Mouse (Mus musculus) forelimb bud, embryonic 11.5 days (tissue): ENCODE measurements at regions not wholly inside any gene's neighbourhood (a gene's known extent, or its start where the extent isn't known, plus 50 kb on each side); places are given as distances from the start of the nearest gene placed in this dataset.
A peak's percentile ranks its signal among the peaks of the same experiment; 100 is the strongest.

ENCODE experiments used
- DNase-seq: peaks from one replicate; pipeline ENCODE4 v3.0.0-alpha.2; 2012; ENCODE audit warnings: low read depth, low spot score

DNA sequence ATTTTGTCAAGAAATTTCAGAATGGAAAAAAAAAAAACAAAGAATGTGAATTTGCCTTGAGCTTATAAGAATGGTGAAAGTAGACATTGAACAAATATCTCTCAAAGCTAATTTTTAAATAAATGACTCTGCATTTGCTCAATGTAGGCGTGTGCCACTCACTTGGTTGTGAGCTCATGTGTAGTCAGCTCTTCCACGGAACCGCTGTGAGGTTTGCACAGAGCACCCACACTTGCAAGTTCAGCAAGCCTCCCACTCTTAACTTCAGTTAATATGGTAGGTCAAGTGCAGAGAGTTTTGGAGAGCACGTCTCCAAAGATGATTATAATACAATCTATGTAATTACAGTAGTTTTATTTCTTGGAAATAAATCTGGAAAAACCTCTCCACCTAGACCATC, 479.9 kb upstream of the Mef2c start:
- no peak for DNase-seq

DNA sequence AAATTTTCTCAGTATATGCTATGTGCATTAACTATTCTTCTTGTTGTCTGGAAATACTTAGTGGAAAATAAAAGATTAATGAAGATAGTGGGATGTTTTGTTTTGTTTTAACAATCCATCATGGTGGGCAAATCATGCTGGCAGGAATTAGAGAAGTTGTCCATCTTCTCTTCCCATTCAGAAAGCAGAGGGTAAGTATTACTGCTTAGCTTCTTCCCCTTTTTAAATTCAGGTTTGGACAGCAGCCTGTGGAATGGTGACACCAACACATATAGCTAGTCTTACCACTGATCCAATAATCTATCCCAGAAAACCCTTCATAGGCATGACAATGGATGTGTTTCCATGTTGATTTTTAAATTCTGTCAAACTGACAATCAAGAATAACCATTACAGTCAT, 467.9 kb upstream of the Mef2c start:
- DNase-seq: no peak

- DNase-seq: no peak
Measured at GRCm38 (mm10) chr13:83041506-83041905, 462.3 kb upstream of the Mef2c start.

- DNase-seq: no peak
Measured at GRCm38 (mm10) chr13:83045516-83045915, 458.3 kb upstream of the Mef2c start.

DNA sequence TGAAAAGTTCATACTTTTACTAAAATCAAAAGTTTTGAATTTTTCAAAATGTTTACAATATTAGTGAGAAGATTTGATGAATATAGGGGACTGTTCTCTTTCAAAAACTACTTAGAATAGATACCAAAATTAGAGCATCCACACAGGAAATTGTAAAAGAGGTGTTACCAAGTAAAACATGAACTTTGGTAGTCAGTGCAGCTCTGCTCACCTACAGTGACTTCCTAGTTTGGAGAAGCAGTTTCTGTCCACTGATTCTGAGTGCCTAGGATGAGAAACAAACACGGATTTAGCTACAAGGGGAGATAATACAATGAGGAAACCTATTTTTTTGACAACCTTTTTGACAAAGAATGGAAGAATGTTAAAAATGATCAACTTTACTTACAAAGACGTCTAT, 457.9 kb upstream of the Mef2c start:
- DNase-seq: no peak

DNA sequence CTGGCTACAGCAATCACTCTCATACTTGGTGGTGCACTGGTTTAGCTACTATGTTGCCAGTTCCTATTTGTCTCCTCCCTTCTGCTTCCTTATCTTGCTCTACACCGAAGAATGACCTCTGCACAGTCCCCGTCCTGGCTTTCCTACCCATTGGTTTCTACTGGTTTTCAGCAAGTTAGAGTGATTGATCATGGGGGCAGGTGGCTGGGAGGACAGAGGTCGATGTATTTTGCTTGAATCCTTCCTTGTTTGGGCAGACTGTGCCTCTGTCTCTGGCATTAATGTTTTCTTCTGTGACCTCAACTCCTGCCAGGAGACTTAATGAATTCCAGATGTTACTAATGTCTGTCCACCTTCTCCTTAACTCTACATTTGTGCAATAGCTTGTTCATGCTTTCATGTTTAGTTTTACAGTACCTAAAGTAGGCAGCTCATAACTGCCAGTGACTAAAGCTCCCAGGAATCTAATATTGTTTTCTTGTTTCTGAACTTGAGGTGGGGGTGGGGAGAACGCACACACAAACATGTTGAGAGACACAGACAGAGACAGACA, 457.2 kb upstream of the Mef2c start:
- DNase-seq: peak; percentile 52

DNA sequence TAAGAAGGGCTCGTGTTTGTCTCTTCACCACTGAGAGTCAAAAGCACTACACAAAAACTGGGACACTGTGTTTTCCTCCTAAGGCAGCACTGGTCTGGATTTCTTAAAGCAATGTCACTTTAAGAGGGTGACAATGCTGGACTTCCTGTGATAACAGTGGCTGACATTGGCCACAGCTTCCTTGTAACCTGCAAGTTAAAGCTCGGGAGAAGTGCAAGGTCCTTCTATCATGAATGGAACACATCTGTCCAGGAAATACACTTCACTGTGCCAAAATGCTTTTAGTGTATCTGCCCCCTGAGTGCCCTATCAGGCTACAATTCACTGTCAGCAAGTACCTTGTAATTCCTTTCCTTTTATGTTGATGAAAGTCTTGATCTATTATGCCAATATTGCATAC, 448.0 kb upstream of the Mef2c start:
- DNase-seq: no peak

- no peak for DNase-seq
Measured at GRCm38 (mm10) chr13:83056415-83056814, 447.4 kb upstream of the Mef2c start.

DNA sequence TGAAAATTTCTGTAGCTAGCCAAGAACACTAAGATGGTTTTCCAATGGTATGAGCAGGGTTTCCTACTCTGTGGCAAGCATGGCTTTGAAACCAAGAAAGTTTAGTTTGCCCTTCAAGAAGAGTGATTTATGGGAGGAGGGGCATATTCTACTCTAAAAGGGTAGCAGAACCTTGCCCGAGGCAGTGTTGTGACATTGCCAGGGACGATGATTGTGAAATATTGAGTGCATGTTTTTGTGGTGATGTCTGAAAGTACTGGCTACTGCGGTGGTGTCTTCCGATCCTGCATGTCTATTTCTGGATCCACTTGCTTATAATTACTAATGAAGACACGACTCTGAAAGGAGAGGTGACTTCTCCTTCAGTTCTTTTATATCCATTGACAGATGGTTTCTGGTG, 439.1 kb upstream of the Mef2c start:
- DNase-seq: no peak

DNA sequence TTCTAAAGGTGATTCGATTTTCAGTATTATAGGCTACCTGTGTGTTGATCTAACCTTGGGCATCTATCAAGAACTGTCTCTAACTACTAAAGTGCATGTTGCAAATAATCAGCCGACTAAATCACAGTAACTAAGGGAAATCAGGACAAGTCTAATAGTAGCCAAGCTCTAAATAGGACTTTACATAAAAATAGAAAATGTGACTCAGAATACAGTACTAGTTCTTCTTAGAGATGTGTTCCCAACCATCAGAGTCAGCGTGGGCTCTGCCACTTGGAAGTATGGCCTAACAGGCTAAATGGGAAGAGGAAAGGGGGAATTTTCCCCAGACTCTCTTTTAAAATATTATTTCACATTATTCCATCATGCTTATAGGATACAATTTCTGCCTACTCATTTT, 438.6 kb upstream of the Mef2c start:
- no peak for DNase-seq

DNA sequence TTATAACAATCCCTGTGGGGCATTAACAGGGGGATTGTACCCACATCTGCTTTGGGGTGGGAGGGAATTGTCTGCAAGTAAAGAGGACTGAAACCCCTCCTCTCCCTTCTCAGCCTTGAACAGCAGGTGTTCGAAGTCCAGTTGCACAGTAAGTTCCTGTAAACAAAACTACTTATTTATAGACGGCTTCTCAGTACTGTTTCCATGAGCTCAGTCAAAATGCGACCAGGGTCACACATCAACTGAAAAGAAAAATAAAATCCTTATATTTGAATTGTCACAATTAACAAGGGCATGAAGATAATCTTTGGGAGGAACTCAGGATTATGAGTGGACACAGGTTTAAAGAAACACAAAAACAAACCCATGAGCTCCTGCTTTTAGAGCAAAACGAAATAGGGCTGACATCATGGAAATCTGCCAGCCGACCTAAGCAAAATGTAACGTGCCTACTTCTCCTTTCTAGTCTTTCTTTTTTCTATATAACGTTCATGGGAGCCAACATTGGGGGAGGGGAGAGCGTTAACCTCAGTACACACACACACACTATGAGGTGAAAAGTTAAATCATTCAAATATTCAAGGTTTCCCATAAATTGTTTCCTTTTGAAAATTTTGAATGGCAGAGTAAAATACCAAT, 437.6 kb upstream of the Mef2c start:
- DNase-seq: no peak

GRCm38 (mm10) chr13:83067496-83067895, 436.3 kb upstream of the Mef2c start:
- DNase-seq: no peak

GRCm38 (mm10) chr13:83068588-83068987, 435.2 kb upstream of the Mef2c start:
- no peak for DNase-seq

DNA sequence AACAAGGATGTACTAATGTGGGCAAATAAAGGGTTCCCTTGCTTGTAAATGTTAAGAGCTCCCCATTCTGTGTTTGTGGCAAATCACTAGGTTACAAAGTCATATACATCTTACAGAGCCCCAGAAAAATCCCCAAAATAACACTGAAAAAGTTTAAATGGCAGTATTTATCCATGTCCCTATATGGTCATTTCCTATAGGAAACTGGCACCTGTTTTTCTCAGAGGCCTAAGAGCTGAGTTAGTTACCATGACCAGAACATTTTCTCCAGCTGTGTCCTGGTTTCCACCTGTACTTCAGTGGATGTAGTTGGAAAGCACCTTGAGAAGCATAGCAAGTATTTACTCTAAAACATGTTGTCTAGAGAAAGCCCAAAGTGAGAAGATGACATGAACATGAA, 434.5 kb upstream of the Mef2c start:
- DNase-seq: no peak

- no peak for DNase-seq
Measured at GRCm38 (mm10) chr13:83072073-83072472, 431.8 kb upstream of the Mef2c start.

DNA sequence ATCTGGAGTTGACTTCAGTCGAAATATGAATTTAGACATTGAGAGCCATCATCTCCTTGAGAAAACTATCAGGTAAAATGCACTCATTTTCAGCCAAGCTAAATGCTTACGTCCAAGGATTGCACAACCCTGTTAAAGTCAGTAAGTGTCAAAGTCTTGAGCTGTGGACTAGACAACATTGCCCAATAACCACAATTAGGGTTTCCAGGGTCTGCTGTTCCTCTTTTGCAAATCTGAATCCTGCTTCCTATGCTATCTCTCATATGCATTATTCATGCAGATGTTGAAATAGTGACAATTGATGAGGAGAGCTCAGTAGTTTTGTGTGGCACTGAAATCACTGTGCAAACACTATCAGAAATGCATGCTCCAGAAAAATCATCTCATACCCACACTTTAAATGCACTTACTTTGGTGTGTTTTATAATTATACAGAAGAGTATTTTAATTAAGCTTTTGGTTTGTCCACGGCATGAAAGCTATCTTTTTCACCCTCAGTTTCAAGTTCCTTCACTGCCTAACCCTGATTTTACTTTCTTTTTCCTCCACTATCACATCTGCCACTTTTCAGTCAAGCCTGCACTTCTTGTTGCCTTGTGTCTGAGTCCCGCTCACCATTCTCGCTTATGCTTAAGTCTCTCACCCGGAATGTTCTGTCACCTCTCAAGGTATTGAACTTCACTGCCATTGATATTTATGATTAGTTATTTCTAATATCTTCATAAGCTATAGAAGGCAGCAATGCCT, 429.4 kb upstream of the Mef2c start:
- no peak for DNase-seq

GRCm38 (mm10) chr13:83075320-83075877, 428.4 kb upstream of the Mef2c start:
- no peak for DNase-seq

GRCm38 (mm10) chr13:83076611-83077010, 427.2 kb upstream of the Mef2c start:
- no peak for DNase-seq

GRCm38 (mm10) chr13:83077085-83077484, 426.7 kb upstream of the Mef2c start:
- DNase-seq: no peak

DNA sequence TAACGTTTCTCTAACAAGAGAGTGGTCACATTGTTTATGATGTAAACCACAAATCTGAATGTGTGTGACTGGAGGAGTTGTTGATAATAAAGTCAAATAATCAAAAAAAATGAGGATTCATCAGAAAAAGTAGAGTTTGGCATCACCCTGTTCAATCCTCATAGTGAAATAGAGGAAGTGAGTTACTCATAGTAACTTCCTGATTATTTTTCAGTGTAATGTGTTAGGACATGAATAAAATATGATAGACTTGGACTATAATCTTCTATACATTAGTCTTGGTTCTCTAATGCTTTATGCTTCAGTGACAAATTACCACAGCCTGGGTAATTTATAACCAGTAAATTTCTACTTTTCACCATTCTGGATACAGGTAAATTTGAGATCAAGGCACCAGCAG, 424.5 kb upstream of the Mef2c start:
- DNase-seq: no peak

- no peak for DNase-seq
Measured at GRCm38 (mm10) chr13:83084948-83085347, 418.9 kb upstream of the Mef2c start.

DNA sequence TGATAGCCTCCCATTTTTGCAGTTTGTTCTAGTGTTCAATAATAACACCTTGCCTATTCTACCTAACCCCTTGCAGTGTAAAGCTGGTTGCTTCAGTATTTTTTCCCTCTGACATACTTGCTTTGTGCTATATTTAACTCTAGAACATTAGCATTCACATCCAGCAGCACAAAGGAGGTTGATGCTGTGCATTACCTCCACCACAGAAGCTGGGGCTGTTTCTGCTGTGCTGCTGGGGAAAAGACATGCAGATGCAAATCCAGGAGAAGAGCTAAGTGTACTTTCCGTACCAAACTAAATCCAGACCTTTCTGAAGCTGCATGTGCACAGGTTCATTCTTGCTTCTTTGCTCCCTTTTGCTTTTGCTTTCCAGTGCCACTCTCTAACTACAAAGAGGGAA, 403.9 kb upstream of the Mef2c start:
- no peak for DNase-seq

DNA sequence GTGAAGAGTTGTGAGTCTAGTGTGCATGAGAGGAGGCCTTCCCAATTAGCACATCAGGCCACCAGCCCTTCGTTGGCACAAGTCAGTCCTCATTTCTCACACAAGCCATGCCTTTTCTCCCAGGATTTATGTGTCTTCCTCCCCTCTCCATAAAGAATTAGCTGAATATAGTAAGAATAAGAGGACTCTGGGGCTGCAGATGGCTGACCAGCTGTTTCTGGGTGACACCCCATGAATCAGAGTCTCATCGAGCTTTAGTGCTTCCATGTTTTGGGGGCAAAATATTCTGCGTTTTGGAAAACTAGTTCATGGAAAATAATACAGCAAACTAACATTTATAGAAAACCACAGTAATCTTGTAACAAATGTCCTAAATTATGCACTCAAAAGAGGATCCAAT, 393.2 kb upstream of the Mef2c start:
- DNase-seq: no peak
